Comparison of ENCODE assay signal across 27 mouse cellular contexts in the genomic region with DNA sequence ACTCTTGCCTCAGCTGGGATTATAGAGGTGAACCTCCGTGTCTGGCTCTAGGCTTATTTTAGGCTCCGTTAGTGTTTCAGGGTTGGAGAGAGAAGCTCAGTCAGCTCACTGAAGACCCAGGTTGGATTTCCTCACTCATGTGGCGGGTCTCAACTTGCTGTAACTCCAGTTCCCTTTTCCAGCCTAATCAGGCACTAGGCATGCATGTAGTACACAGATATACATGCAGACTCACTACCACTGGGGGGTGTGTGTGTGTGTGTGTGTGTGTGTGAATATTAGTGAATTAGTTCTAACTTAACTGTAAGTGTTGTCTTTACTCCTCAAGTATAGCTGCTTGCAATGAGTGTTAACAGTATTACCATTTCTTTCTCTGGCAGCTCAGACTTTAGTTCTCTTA.
DNase-seq lines count a peak whose midpoint lies in the region; ATAC-seq and TF ChIP-seq lines count a peak whose summit lies in the region.
"Had no signal": no experiment of that assay in that cellular context is flagged by ENCODE, and none has a peak within 500 bp of the region (broad histone marks: within the 10 kb centered on the region; RNA-seq: fewer than 3 reads in every experiment).

No protein-coding gene starts in this region.

- TF ChIP-seq CTCF in ES-Bruce4 (IDR thresholded peaks at IDR 0.05; ENCODE audit: low read depth, low read length): no peak

- H3K4me1 ChIP-seq in embryonic facial prominence, embryonic 14.5 days (ENCODE audit: control insufficient read depth, insufficient read depth, low read length): peaks cover 24% of the 10 kb centered on the region
- H3K4me1 ChIP-seq in embryonic facial prominence, embryonic 10.5 days: peaks cover 25% of the 10 kb centered on the region
- no peaks in the 10 kb centered on the region for H3K4me1 ChIP-seq in ES-Bruce4 (ENCODE audit: control insufficient read depth, insufficient read depth, low read length)

- H3K27me3 ChIP-seq in embryonic facial prominence, embryonic 14.5 days (replicated peaks; ENCODE audit: control insufficient read depth, insufficient read depth, low read length): no peaks in the 10 kb centered on the region
- H3K27me3 ChIP-seq in embryonic facial prominence, embryonic 10.5 days (replicated peaks; ENCODE audit: low read depth, poor library complexity, severe bottlenecking): no peaks in the 10 kb centered on the region
- H3K27me3 ChIP-seq in ES-Bruce4 (ENCODE audit: control insufficient read depth, insufficient read depth, low read length, poor library complexity, severe bottlenecking): no peaks in the 10 kb centered on the region
- H3K27me3 ChIP-seq: embryonic facial prominence, embryonic 12.5 days; heart, embryonic 15.5 days; Patski had no signal

- no peak overlapping the region for H3K4me3 ChIP-seq in embryonic facial prominence, embryonic 14.5 days (ENCODE audit: low read depth, low read length)
- H3K4me3 ChIP-seq in embryonic facial prominence, embryonic 10.5 days: no peak overlapping the region
- no peak overlapping the region for H3K4me3 ChIP-seq in ES-Bruce4 (ENCODE audit: low read depth, low read length)
- H3K4me3 ChIP-seq: embryonic facial prominence, embryonic 12.5 days; forebrain, embryonic 10.5 days; gastrocnemius, adult 2 months; heart, embryonic 15.5 days had no signal

- no peaks in the 10 kb centered on the region for H3K36me3 ChIP-seq in embryonic facial prominence, embryonic 14.5 days (ENCODE audit: control insufficient read depth, insufficient read depth, low read length)
- H3K36me3 ChIP-seq in embryonic facial prominence, embryonic 10.5 days (replicated peaks): no peaks in the 10 kb centered on the region
- H3K36me3 ChIP-seq in ES-Bruce4 (ENCODE audit: control insufficient read depth, insufficient read depth, low read length, poor library complexity, severe bottlenecking): no peaks in the 10 kb centered on the region
- H3K36me3 ChIP-seq: embryonic facial prominence, embryonic 12.5 days; heart, embryonic 15.5 days had no signal

- no peak overlapping the region for H3K4me2 ChIP-seq in embryonic facial prominence, embryonic 14.5 days (ENCODE audit: low read depth, low read length)
- H3K4me2 ChIP-seq: embryonic facial prominence, embryonic 12.5 days; heart, embryonic 15.5 days; liver, embryonic 11.5 days had no signal

- no peaks in the 10 kb centered on the region for H3K9me3 ChIP-seq in embryonic facial prominence, embryonic 14.5 days (ENCODE audit: control insufficient read depth, low read length)
- H3K9me3 ChIP-seq in embryonic facial prominence, embryonic 10.5 days: no peaks in the 10 kb centered on the region
- no peaks in the 10 kb centered on the region for H3K9me3 ChIP-seq in ES-Bruce4 (replicated peaks; ENCODE audit: control insufficient read depth, insufficient read depth, low read length, poor library complexity, severe bottlenecking)
- H3K9me3 ChIP-seq: embryonic facial prominence, embryonic 12.5 days; forebrain, embryonic 10.5 days; heart, embryonic 15.5 days had no signal

- WGBS in embryonic facial prominence, embryonic 14.5 days: 53% methylated on average over 3 of the region's 3 CpGs
- 81% methylated on average over 3 of the region's 3 CpGs for WGBS in embryonic facial prominence, embryonic 10.5 days

- TF ChIP-seq POLR2A in ES-Bruce4 (IDR thresholded peaks at IDR 0.05; ENCODE audit: insufficient read depth, low read length): no peak

- ATAC-seq in embryonic facial prominence, embryonic 14.5 days (ENCODE audit: low read depth): no peak
- peak; percentile 64 for ATAC-seq in megakaryocyte, adult 5-6 weeks (ENCODE audit: poor library complexity, severe bottlenecking)
- no peak for ATAC-seq in cerebellum, adult (ENCODE audit: insufficient number of reproducible peaks, low FRiP score, low TSS enrichment)
- ATAC-seq: forebrain, embryonic 16.5 days; hindbrain, embryonic 16.5 days; Patski had no signal

- peak; percentile 27 for DNase-seq in embryonic facial prominence, embryonic 14.5 days (ENCODE audit: low spot score)
- DNase-seq in embryonic facial prominence, embryonic 10.5 days (ENCODE audit: low spot score): no peak
- DNase-seq in R1 (ENCODE audit: low read depth, low spot score): peak; percentile 16
- no peak for DNase-seq in testis, postnatal 10 days (ENCODE audit: low spot score)
- no peak for DNase-seq in embryo, embryonic 10 days (ENCODE audit: low spot score)
- DNase-seq: adrenal gland, postnatal 25 days; cerebellum, adult 2 months; cerebellum, postnatal 14 days; gastrocnemius, adult 2 months; kidney, adult 9 months; kidney, postnatal 10 days; layer of hippocampus, postnatal 36 days; lung, postnatal 4 days; midbrain, embryonic 14.5 days; right cerebral cortex, postnatal 25 days; thymus, adult 18-20 months; thymus, postnatal 25 days had no signal

- H3K9ac ChIP-seq in embryonic facial prominence, embryonic 14.5 days (ENCODE audit: low read depth, low read length): no peak overlapping the region
- peak overlapping the region; percentile 67 for H3K9ac ChIP-seq in ES-Bruce4 (ENCODE audit: low read depth, poor library complexity, severe bottlenecking)
- H3K9ac ChIP-seq: embryonic facial prominence, embryonic 12.5 days; heart, embryonic 15.5 days had no signal

- H3K27ac ChIP-seq in embryonic facial prominence, embryonic 14.5 days (replicated peaks; ENCODE audit: low read depth, low read length): no peak overlapping the region
- H3K27ac ChIP-seq in embryonic facial prominence, embryonic 10.5 days (replicated peaks): no peak overlapping the region
- H3K27ac ChIP-seq in ES-Bruce4 (ENCODE audit: insufficient read depth, low read length): no peak overlapping the region
- H3K27ac ChIP-seq: embryonic facial prominence, embryonic 12.5 days; forebrain, embryonic 10.5 days; gastrocnemius, adult 2 months; heart, embryonic 15.5 days had no signal

- TF ChIP-seq EP300 in ES-Bruce4 (IDR thresholded peaks at IDR 0.05; ENCODE audit: insufficient read depth, low read depth, low read length): no peak

Comparison
In these comparisons a context has a peak if more than half of its experiments do, and no peak if none do; other contexts are left out.
1. DNase-seq: peak in embryonic facial prominence, embryonic 14.5 days (single experiment) and R1 (single experiment); none in embryonic facial prominence, embryonic 10.5 days (single experiment), testis, postnatal 10 days (single experiment) and embryo, embryonic 10 days (single experiment).